Mouse (Mus musculus): Measurements from ENCODE around the gene Rpl14. TPM values are rescaled to one million over a fixed set of nuclear protein-coding genes. Genes with fewer than 3 reads are reported as not detected.

The Rpl14 gene
- polyA plus RNA-seq, 1 experiment, result 326 TPM

- Histone ChIP-seq H3K4me1 (ENCODE audit: control insufficient read depth, insufficient read depth, low read length) (peaks cover 3% of the 10 kb centered on the region; the same call in 1 of the 2 replicates), H3K4me3 (ENCODE audit: insufficient read depth, low read length) (no peak overlapping the region), H3K27ac (ENCODE audit: insufficient read depth, low read length) (no peak overlapping the region)
- TF ChIP-seq POLR2A (IDR thresholded peaks at IDR 0.05; ENCODE audit: extremely low read depth, insufficient read depth, low read length), result no peak
- TF ChIP-seq CTCF (IDR thresholded peaks at IDR 0.05; ENCODE audit: extremely low read depth, insufficient read depth, low read length), result peak; percentile 90
Observed at GRCm38 (mm10) chr9:120601488-120602171, 30.4 kb downstream of the Rpl14 start.

GRCm38 (mm10) chr9:120602172-120602838 lies 31.1 kb downstream of the Rpl14 start:
- H3K27ac ChIP-seq (ENCODE audit: insufficient read depth, low read length), result no peak overlapping the region
- TF ChIP-seq CTCF (IDR thresholded peaks at IDR 0.05; ENCODE audit: extremely low read depth, insufficient read depth, low read length) (no peak), POLR2A (IDR thresholded peaks at IDR 0.05; ENCODE audit: extremely low read depth, insufficient read depth, low read length) (no peak)
- no peak overlapping the region for H3K4me3 ChIP-seq (ENCODE audit: insufficient read depth, low read length)
- H3K4me1 ChIP-seq (ENCODE audit: control insufficient read depth, insufficient read depth, low read length), result peaks cover 3% of the 10 kb centered on the region; the same call in 1 of the 2 replicates

GRCm38 (mm10) chr9:120602839-120603511 lies 31.7 kb downstream of the Rpl14 start:
- no peak overlapping the region for H3K4me3 ChIP-seq (ENCODE audit: insufficient read depth, low read length)
- TF ChIP-seq CTCF (IDR thresholded peaks at IDR 0.05; ENCODE audit: extremely low read depth, insufficient read depth, low read length), result peak; percentile 75
- TF ChIP-seq POLR2A (IDR thresholded peaks at IDR 0.05; ENCODE audit: extremely low read depth, insufficient read depth, low read length), result no peak
- peaks cover 3% of the 10 kb centered on the region; the same call in 1 of the 2 replicates for H3K4me1 ChIP-seq (ENCODE audit: control insufficient read depth, insufficient read depth, low read length)
- H3K27ac ChIP-seq (ENCODE audit: insufficient read depth, low read length), result no peak overlapping the region

- Histone ChIP-seq H3K4me1 (ENCODE audit: control insufficient read depth, insufficient read depth, low read length) (peaks cover 3% of the 10 kb centered on the region; the same call in 1 of the 2 replicates), H3K27ac (ENCODE audit: insufficient read depth, low read length) (no peak overlapping the region), H3K4me3 (ENCODE audit: insufficient read depth, low read length) (no peak overlapping the region)
- TF ChIP-seq POLR2A (IDR thresholded peaks at IDR 0.05; ENCODE audit: extremely low read depth, insufficient read depth, low read length), result no peak
- no peak for TF ChIP-seq CTCF (IDR thresholded peaks at IDR 0.05; ENCODE audit: extremely low read depth, insufficient read depth, low read length)
Observed at GRCm38 (mm10) chr9:120603512-120603908, 32.3 kb downstream of the Rpl14 start.

- TF ChIP-seq CTCF (IDR thresholded peaks at IDR 0.05; ENCODE audit: extremely low read depth, insufficient read depth, low read length), result no peak
- TF ChIP-seq POLR2A (IDR thresholded peaks at IDR 0.05; ENCODE audit: extremely low read depth, insufficient read depth, low read length), result no peak
- H3K27ac ChIP-seq (ENCODE audit: insufficient read depth, low read length), result no peak overlapping the region
- peaks cover 3% of the 10 kb centered on the region; the same call in 1 of the 2 replicates for H3K4me1 ChIP-seq (ENCODE audit: control insufficient read depth, insufficient read depth, low read length)
- no peak overlapping the region for H3K4me3 ChIP-seq (ENCODE audit: insufficient read depth, low read length)
Observed at GRCm38 (mm10) chr9:120603956-120604355, 32.7 kb downstream of the Rpl14 start.

GRCm38 (mm10) chr9:120611055-120611454 lies 39.8 kb downstream of the Rpl14 start:
- no peaks in the 10 kb centered on the region; the same call in 1 of the 2 replicates for H3K4me1 ChIP-seq (ENCODE audit: control insufficient read depth, insufficient read depth, low read length)
- TF ChIP-seq POLR2A (IDR thresholded peaks at IDR 0.05; ENCODE audit: extremely low read depth, insufficient read depth, low read length) (no peak), CTCF (IDR thresholded peaks at IDR 0.05; ENCODE audit: extremely low read depth, insufficient read depth, low read length) (no peak)
- H3K4me3 ChIP-seq (ENCODE audit: insufficient read depth, low read length), result no peak overlapping the region
- H3K27ac ChIP-seq (ENCODE audit: insufficient read depth, low read length), result no peak overlapping the region

- peaks cover 1% of the 10 kb centered on the region for H3K4me1 ChIP-seq (ENCODE audit: control insufficient read depth, insufficient read depth, low read length)
- TF ChIP-seq CTCF (IDR thresholded peaks at IDR 0.05; ENCODE audit: extremely low read depth, insufficient read depth, low read length), result no peak
- TF ChIP-seq POLR2A (IDR thresholded peaks at IDR 0.05; ENCODE audit: extremely low read depth, insufficient read depth, low read length), result no peak
- no peak overlapping the region for H3K4me3 ChIP-seq (ENCODE audit: insufficient read depth, low read length)
- no peak overlapping the region for H3K27ac ChIP-seq (ENCODE audit: insufficient read depth, low read length)
Observed at GRCm38 (mm10) chr9:120614059-120614458, 42.8 kb downstream of the Rpl14 start.

- Histone ChIP-seq H3K4me1 (ENCODE audit: control insufficient read depth, insufficient read depth, low read length) (peaks cover 6% of the 10 kb centered on the region; the same call in 1 of the 2 replicates), H3K27ac (ENCODE audit: insufficient read depth, low read length) (no peak overlapping the region), H3K4me3 (ENCODE audit: insufficient read depth, low read length) (no peak overlapping the region)
- no peak for TF ChIP-seq CTCF (IDR thresholded peaks at IDR 0.05; ENCODE audit: extremely low read depth, insufficient read depth, low read length)
Observed at GRCm38 (mm10) chr9:120618101-120618500, 46.9 kb downstream of the Rpl14 start.

- Histone ChIP-seq H3K27ac (ENCODE audit: insufficient read depth, low read length) (no peak overlapping the region), H3K4me3 (ENCODE audit: insufficient read depth, low read length) (no peak overlapping the region), H3K4me1 (ENCODE audit: control insufficient read depth, insufficient read depth, low read length) (peaks cover 6% of the 10 kb centered on the region; the same call in 1 of the 2 replicates)
- TF ChIP-seq POLR2A (IDR thresholded peaks at IDR 0.05; ENCODE audit: extremely low read depth, insufficient read depth, low read length), result no peak
- TF ChIP-seq CTCF (IDR thresholded peaks at IDR 0.05; ENCODE audit: extremely low read depth, insufficient read depth, low read length), result no peak
Observed at GRCm38 (mm10) chr9:120619347-120619708, 48.1 kb downstream of the Rpl14 start.
